Mouse (Mus musculus) left cerebral cortex, adult 11 months (tissue): ENCODE data around the gene Apod.
"Not testable (repeated sequence)": the region's sequence is repeated elsewhere in the genome, so short reads cannot be mapped to it uniquely, and the experiment has no call there.

Source experiments
- DNase-seq: peaks from one replicate; pipeline ENCODE4 v3.0.0; 2022; ENCODE audit warnings: low spot score

Gene Apod

GRCm38 (mm10) chr16:31314497-31315233 is at the start of gene Apod:
TSS of gene Apod (minus strand) at chr16:31314808.
- DNase-seq = peak; percentile 33

GRCm38 (mm10) chr16:31363685-31364436 is 49.3 kb upstream of the Apod start:
- no peak for DNase-seq

DNA sequence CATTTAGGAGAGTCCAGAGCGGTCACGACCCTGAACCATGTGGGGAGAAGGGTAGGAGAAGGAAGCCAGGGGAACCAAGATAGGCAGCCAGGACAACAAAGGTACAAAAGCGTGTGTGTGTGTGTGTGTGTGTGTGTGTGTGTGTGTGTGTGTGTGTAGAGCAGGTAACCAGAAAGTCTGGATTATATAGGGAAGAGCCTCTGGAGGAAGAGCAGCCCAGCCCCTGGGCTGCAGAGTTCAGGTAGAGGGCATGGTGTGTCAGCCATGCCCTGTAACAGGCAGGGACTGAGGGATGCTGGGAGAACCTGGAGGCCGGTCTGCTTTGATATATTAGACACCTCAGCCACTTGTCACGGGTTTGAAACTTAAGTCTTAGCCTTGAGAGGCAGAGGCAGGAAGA is 44.9 kb upstream of the Apod start:
- DNase-seq = no peak

- DNase-seq = no peak
Measured at GRCm38 (mm10) chr16:31358991-31359390, 44.4 kb upstream of the Apod start.

- DNase-seq = no peak
Measured at GRCm38 (mm10) chr16:31358576-31358975, 44.0 kb upstream of the Apod start.

DNA sequence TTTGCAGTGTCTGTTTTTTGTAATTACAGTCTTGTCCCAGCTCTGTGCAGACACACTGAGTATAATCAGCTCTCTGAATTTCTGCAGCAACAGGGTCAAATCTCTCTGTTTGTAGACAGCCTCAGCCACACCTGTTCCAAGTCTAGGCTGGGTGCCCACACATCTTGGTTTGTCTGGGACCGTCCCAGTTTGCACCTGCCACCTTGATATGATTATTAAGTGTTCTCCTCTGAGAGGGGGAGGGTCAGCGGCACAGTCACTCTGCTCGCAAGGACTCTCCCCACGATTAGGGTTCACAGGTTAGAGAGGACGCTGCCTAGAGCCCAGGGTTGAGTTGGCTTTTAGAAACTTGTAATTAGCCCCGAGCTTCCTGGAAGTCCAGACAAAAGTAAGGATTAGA is 41.3 kb upstream of the Apod start:
- no peak for DNase-seq

DNA sequence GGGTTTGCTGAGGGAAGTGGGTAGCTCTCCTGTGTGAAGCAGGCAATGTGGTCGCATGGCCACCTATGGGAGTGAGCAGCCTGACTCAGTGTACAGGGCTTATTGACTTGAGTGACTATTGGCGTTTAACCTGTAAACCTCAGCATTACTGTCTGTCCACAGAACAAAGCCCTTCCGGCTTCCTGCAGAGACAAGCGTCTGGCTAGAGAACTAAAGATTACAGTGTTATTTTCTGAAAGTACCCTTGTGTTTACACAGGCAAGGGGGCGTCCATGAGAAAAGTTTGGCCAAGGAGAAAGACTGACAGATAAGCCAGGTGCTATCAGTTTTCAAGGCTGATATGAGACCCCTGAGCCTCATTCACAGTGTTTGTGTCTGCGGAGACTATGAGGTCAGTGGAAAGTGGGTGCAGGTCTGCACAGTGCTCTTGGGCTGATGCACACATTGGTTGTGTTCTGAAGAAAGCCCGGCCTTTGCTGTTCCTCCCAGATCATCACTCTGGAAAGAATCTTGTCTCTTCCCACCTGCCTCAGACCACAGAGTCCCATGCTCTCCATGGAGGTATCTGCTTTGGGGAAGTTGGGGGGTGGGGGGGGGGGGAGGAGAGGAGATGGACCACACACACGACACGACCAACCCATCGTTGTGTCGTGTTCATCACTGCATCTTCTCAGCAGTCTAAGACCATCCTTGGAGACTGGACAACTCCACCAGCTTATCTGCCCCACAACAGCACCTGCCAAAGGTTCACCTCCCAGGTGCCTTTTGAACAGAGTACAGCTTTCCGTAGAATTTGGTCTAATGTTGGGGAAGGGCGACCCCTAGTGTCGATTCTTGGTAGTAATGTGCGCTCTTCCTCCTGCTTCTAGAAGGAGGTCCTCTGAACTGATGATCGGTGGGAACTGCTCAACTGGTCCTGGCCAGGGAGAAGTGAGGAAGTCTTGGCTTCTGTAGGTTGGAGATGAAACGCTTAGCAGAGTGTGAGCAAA is 40.0 kb upstream of the Apod start:
- DNase-seq = peak; percentile 22

DNA sequence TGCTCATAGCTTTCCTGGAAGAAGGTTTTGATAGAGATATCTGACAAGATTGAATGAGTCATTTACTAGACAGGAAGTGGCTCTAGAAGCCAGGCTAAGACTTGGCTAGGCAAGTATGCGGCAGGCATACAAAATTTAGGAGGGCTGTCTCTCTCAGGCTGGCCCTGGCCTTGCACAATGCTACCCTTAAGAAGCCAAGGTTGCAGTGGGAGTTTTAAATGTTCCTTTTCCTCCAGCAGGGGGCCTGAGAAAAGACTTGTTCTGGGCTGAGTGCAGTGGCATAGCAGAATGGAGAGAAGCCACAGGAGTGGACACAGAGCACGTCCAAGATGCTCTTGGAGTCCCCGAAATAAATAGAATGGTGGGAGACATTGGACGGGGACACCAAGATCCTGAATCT is 38.4 kb upstream of the Apod start:
- peak; percentile 28 for DNase-seq

GRCm38 (mm10) chr16:31347581-31347980 is 33.0 kb upstream of the Apod start:
- DNase-seq = peak; percentile 66

- no peak for DNase-seq
Measured at GRCm38 (mm10) chr16:31342966-31343365, 28.4 kb upstream of the Apod start.

- no peak for DNase-seq
Measured at GRCm38 (mm10) chr16:31342556-31342955, 27.9 kb upstream of the Apod start.

GRCm38 (mm10) chr16:31339332-31339731 is 24.7 kb upstream of the Apod start:
- DNase-seq = no peak

- no peak for DNase-seq
Measured at GRCm38 (mm10) chr16:31337956-31338355, 23.3 kb upstream of the Apod start.

DNA sequence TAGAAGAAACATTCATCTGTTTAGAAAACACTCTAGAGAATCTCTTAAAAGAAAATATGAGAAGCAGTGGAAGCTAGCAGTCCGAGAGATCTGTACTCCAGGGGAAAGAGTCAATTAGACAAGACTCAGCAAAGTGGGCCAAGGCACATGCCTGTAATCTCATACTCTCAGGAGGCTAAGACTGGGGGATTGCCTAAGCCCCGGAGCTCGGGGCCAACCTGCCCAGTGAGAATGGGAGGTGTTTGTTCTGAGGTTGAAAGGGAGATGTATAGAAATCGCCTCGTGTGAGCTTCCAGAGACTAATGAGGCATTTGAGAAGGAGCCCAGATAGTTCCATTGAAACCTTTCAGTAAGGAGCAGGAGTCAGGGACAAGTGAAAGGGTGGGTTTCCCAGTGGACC is 20.2 kb upstream of the Apod start:
- DNase-seq = no peak

DNA sequence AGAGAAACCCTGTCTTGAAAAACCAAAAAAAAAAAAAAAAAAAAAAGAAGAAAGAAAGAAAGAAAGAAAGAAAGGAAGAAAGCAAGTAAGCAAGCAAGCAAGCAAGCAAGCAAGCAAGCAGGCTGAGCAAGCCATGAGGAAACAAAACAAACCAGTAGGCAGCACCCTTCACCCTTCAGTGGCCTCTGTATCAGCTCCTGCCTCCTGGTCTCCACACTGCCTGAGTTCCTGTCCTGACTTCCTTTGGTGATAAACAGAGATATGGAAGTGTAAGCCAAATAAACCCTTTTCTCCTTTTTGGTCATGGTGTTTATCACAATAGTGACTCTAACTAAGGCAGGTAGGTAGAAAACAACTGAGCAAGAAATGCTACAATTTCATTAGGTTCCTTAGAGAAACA is 18.0 kb upstream of the Apod start:
- no peak for DNase-seq

- not testable (repeated sequence) for DNase-seq
Measured at GRCm38 (mm10) chr16:31330970-31331369, 16.4 kb upstream of the Apod start.

GRCm38 (mm10) chr16:31329668-31330067 is 15.1 kb upstream of the Apod start:
- no peak for DNase-seq

- no peak for DNase-seq
Measured at GRCm38 (mm10) chr16:31327891-31328290, 13.3 kb upstream of the Apod start.

GRCm38 (mm10) chr16:31327430-31327829 is 12.8 kb upstream of the Apod start:
- no peak for DNase-seq

- no peak for DNase-seq
Measured at GRCm38 (mm10) chr16:31326679-31327078, 12.1 kb upstream of the Apod start.

GRCm38 (mm10) chr16:31325966-31326365 is 11.4 kb upstream of the Apod start:
- no peak for DNase-seq

- DNase-seq = no peak
Measured at GRCm38 (mm10) chr16:31325120-31325519, 10.5 kb upstream of the Apod start.
